Mouse (Mus musculus) thymus, adult 2 months (tissue): Measurements from ENCODE around the gene Tanc1. TPM values are rescaled to one million over a fixed set of nuclear protein-coding genes. Genes with fewer than 3 reads are reported as not detected.

Experiments used
- DNase-seq: peaks from one replicate; pipeline ENCODE4 v3.0.0; 2021
- H3K27ac ChIP-seq: fragments of 200-500 bp; 2 replicates; pipeline ENCODE4 v1.5.1; 2012; ENCODE audit warnings: low read length, control low read depth; ENCODE audit not compliant: control insufficient read depth, insufficient read depth
- H3K27me3 ChIP-seq: fragments of 200-500 bp; 2 replicates; pipeline ENCODE4 v1.6.1; 2012; ENCODE audit warnings: mild to moderate bottlenecking, low read length, moderate library complexity, mixed read lengths; ENCODE audit not compliant: control insufficient read depth, insufficient read depth
- H3K36me3 ChIP-seq: fragments of 200-500 bp; 2 replicates; pipeline ENCODE4 v1.6.1; 2012; ENCODE audit warnings: mild to moderate bottlenecking, low read length, moderate library complexity; ENCODE audit not compliant: control insufficient read depth, insufficient read depth
- H3K4me1 ChIP-seq: fragments of 200-500 bp; replicated peaks from 2 replicates; pipeline ENCODE4 v1.6.1; 2012; ENCODE audit warnings: low read length; ENCODE audit not compliant: control insufficient read depth, insufficient read depth
- H3K4me3 ChIP-seq: fragments of 200-500 bp; 2 replicates; pipeline ENCODE4 v1.5.1; 2012; ENCODE audit warnings: mild to moderate bottlenecking, low read length, control low read depth, moderate library complexity; ENCODE audit not compliant: control insufficient read depth, insufficient read depth
- CTCF ChIP-seq: fragments of 200-500 bp; IDR thresholded peaks from 2 replicates; pipeline ENCODE4 v1.5.1; 2012; ENCODE audit warnings: mild to moderate bottlenecking, control low read depth, low read length, moderate library complexity, borderline replicate concordance; ENCODE audit not compliant: control insufficient read depth, poor library complexity, insufficient read depth; ENCODE audit errors: extremely low read depth
- POLR2A ChIP-seq: fragments of 200-500 bp; IDR thresholded peaks from 2 replicates; pipeline ENCODE4 v1.6.1; 2012; ENCODE audit warnings: mild to moderate bottlenecking, low read length, control low read depth, moderate library complexity; ENCODE audit not compliant: control insufficient read depth, poor library complexity, insufficient read depth; ENCODE audit errors: extremely low read depth
- WGBS: fragments of 180-500 bp; shearing (Covaris S2); methylation state at CpG from one replicate; pipeline ENCODE4 v1.1.7; 2018; 5-methylcytosine and 5-hydroxymethylcytosine counted together
- polyA plus RNA-seq: library from polyadenylated mRNA; depleted of rRNA; stranded (reverse); fragments of >200 nt; gene quantifications from 2 replicates; pipeline ENCODE4 v1.2.3, GENCODE M21; 2012

Tanc1 gene
- polyA plus RNA-seq, 1 experiment, result 7.3 TPM

GRCm38 (mm10) chr2:59598894-59599293, 12.9 kb upstream of the Tanc1 start:
- no peaks in the 10 kb centered on the region for H3K27me3 ChIP-seq
- H3K4me3 ChIP-seq, result no peak overlapping the region
- DNase-seq, result no peak
- H3K27ac ChIP-seq, result no peak overlapping the region
- H3K36me3 ChIP-seq, result no peaks in the 10 kb centered on the region
- WGBS, result 24% methylated on average over 4 of the region's 4 CpGs
- H3K4me1 ChIP-seq, result peaks cover 10% of the 10 kb centered on the region
- TF ChIP-seq CTCF (no peak), POLR2A (no peak)

- no peak overlapping the region for H3K4me3 ChIP-seq
- TF ChIP-seq CTCF, result no peak
- TF ChIP-seq POLR2A, result no peak
- H3K27ac ChIP-seq, result no peak overlapping the region; the same call in 1 of the 2 replicates
- H3K4me1 ChIP-seq, result peaks cover 10% of the 10 kb centered on the region
- WGBS, result 17% methylated on average over 7 of the region's 7 CpGs
- H3K27me3 ChIP-seq, result no peaks in the 10 kb centered on the region
- no peaks in the 10 kb centered on the region for H3K36me3 ChIP-seq
- DNase-seq, result no peak
Observed at GRCm38 (mm10) chr2:59599338-59600111, 12.3 kb upstream of the Tanc1 start.

GRCm38 (mm10) chr2:59600123-59600840, 11.6 kb upstream of the Tanc1 start:
- Histone ChIP-seq H3K27ac (no peak overlapping the region), H3K27me3 (no peaks in the 10 kb centered on the region), H3K4me3 (no peak overlapping the region), H3K36me3 (no peaks in the 10 kb centered on the region), H3K4me1 (peaks cover 10% of the 10 kb centered on the region)
- no peak for DNase-seq
- TF ChIP-seq CTCF, result no peak
- no peak for TF ChIP-seq POLR2A
- WGBS, result 95% methylated on average over 19 of the region's 19 CpGs

GRCm38 (mm10) chr2:59600980-59601379, 10.9 kb upstream of the Tanc1 start:
- TF ChIP-seq POLR2A, result no peak
- no peak for TF ChIP-seq CTCF
- Histone ChIP-seq H3K4me1 (peaks cover 10% of the 10 kb centered on the region), H3K4me3 (no peak overlapping the region), H3K27ac (no peak overlapping the region), H3K27me3 (no peaks in the 10 kb centered on the region), H3K36me3 (no peaks in the 10 kb centered on the region)
- DNase-seq, result no peak
- WGBS, result 85% methylated on average over 2 of the region's 2 CpGs

DNA sequence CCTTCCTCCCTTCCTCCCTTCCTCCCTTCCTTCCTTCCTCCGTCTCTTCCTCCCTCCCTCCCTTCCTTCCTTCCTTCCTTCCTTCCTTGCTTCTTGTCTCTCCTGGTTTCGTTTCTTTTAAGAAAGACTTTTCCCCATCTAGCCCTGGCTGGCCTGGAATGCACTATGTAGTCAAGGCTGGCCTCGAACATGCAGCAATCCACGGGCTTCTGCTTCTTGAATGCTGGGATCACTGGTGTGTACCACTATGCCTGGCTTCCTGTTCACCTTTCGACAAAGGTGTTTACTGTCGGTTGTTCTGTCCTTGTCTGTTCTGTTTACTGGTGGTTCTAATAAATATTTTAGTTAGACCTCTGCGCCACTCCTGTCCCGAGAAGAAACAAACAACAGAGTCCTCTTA, 10.4 kb upstream of the Tanc1 start:
- TF ChIP-seq CTCF (no peak), POLR2A (no peak)
- H3K36me3 ChIP-seq, result no peaks in the 10 kb centered on the region
- WGBS, result 92% methylated on average over 8 of the region's 8 CpGs
- no peaks in the 10 kb centered on the region for H3K27me3 ChIP-seq
- H3K4me3 ChIP-seq, result no peak overlapping the region
- no peak overlapping the region for H3K27ac ChIP-seq
- DNase-seq, result no peak
- H3K4me1 ChIP-seq, result peaks cover 10% of the 10 kb centered on the region

GRCm38 (mm10) chr2:59608958-59609357, 2.9 kb upstream of the Tanc1 start:
- DNase-seq, result no peak
- H3K36me3 ChIP-seq, result no peaks in the 10 kb centered on the region
- WGBS, result 88% methylated on average over 5 of the region's 5 CpGs
- H3K4me1 ChIP-seq, result peaks cover 12% of the 10 kb centered on the region
- H3K4me3 ChIP-seq, result no peak overlapping the region
- TF ChIP-seq POLR2A (no peak), CTCF (no peak)
- H3K27ac ChIP-seq, result no peak overlapping the region
- H3K27me3 ChIP-seq, result peaks cover 3% of the 10 kb centered on the region; the same call in 1 of the 2 replicates
